Mouse (Mus musculus): Measurements from ENCODE around the gene Tubgcp6.

GRCm38 (mm10) chr15:89083906-89084305 lies 39.0 kb downstream of the Tubgcp6 start:
- TF ChIP-seq CTCF (IDR thresholded peaks at IDR 0.05; ENCODE audit: control insufficient read depth, insufficient read depth, insufficient read length) (no peak), CEBPB (IDR thresholded peaks at IDR 0.05; ENCODE audit: low read depth) (no peak), MAX (IDR thresholded peaks at IDR 0.05) (no peak), USF1 (IDR thresholded peaks at IDR 0.05; ENCODE audit: low read depth) (no peak), MYOG (IDR thresholded peaks at IDR 0.05; ENCODE audit: control insufficient read depth, extremely low read depth, insufficient read length) (no peak)
